10 mouse cellular contexts compared by ENCODE assay signal in the genomic region with DNA sequence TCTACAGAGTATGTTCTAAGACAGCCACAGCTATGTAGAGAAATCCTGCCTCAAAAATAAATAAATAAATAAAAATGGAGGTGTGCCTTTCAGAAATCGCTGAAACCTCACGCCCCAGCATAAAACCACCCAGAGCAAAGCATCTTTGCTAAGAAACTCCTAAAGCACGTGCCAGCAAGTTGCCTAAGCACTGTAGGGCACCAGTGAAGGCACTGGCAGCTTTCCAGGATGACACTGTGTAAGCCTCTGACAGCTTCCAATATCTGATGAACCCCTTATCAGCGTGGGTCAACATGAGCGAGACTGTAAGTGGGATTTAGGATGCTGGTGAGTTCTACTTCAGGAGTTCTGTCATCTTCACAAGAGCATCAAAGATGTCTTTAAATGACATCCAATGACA.
"Had no signal": no experiment of that assay in that cellular context is flagged by ENCODE, and none has a peak within 500 bp of the region (broad histone marks: within the 10 kb centered on the region; RNA-seq: fewer than 3 reads in every experiment).

No protein-coding gene starts in this region.

- DNase-seq: kidney, adult 8-10 months; lung, adult 2 months; lung, postnatal 36 days; right cerebral cortex, adult 18-20 months had no signal

- H3K27ac ChIP-seq: left cerebral cortex, adult 2 months; limb, embryonic 10.5 days; liver, embryonic 14.5 days; midbrain, embryonic 12.5 days; stomach, postnatal 0 days had no signal

- ATAC-seq: lung, postnatal 0 days had no signal

- H3K4me3 ChIP-seq: left cerebral cortex, adult 2 months; limb, embryonic 10.5 days; midbrain, embryonic 12.5 days had no signal

- H3K4me2 ChIP-seq: midbrain, embryonic 12.5 days had no signal

- H3K27me3 ChIP-seq: midbrain, embryonic 12.5 days had no signal

- H3K9ac ChIP-seq: liver, embryonic 14.5 days; midbrain, embryonic 12.5 days had no signal

- H3K4me1 ChIP-seq: limb, embryonic 10.5 days; midbrain, embryonic 12.5 days had no signal

- H3K9me3 ChIP-seq: limb, embryonic 10.5 days; midbrain, embryonic 12.5 days had no signal
